In the genomic region with DNA sequence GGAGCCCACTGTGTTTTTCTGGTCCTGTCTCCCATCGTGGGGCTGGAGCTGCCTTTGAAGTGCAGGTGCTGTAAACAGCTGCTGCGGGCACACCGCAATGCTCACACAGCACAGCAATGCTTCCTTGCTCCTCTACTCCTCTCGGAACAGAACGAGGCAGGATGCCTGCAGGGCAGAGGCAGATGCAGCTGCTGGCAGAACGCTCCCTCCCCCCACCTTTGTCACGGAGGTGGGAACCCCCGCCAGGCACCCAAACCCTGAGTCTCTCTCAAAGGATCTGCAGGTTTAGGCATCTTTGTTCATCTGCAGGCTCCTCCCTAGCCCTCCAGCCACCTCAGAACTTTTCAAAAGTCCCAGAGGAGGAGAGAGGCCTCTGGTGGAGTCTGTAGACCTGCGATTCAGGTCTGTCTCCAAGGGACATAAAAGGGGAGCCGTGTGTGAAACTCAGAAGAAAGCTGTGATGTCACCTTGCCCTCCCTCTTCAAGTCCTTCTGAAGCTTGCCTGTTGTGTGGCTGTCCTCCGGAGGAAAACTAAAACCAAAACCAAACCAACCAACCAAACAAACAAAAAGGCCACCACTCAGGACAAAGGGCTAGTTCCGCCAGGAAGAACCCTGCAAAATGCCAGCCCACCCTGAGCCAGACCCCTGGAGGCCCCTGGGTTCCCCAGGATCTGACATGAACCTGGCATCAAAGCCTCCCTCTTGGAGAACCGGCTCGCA, we compare ENCODE assay signal across 9 mouse cellular contexts. TPM values are rescaled to one million over a fixed set of nuclear protein-coding genes. Genes with fewer than 3 reads are reported as not detected.
A peak's percentile ranks its signal among the peaks of the same experiment; 100 is the strongest.
DNase-seq lines count a peak whose midpoint lies in the region; ATAC-seq and TF ChIP-seq lines count a peak whose summit lies in the region.
"Had no signal": no experiment of that assay in that cellular context is flagged by ENCODE, and none has a peak within 500 bp of the region (broad histone marks: within the 10 kb centered on the region; RNA-seq: fewer than 3 reads in every experiment).

A gene (plus strand): TSS at position 292 of the 722 bp plus-strand sequence.

- H3K27me3 ChIP-seq in embryonic facial prominence, embryonic 15.5 days, result no peaks in the 10 kb centered on the region
- H3K27me3 ChIP-seq in limb, embryonic 15.5 days, result no peaks in the 10 kb centered on the region
- no peaks in the 10 kb centered on the region for H3K27me3 ChIP-seq in small intestine, adult 2 months (ENCODE audit: control insufficient read depth, insufficient read depth, low read length)

- H3K9ac ChIP-seq in embryonic facial prominence, embryonic 15.5 days, result no peak within 1 kb of the TSS
- H3K9ac ChIP-seq in limb, embryonic 15.5 days, result no peak within 1 kb of the TSS

- peak within 1 kb of the TSS; percentile 40 for H3K4me2 ChIP-seq in embryonic facial prominence, embryonic 15.5 days (replicated peaks)
- peak within 1 kb of the TSS; percentile 31 for H3K4me2 ChIP-seq in limb, embryonic 15.5 days

- H3K9me3 ChIP-seq in embryonic facial prominence, embryonic 15.5 days (replicated peaks), result no peaks in the 10 kb centered on the region
- H3K9me3 ChIP-seq in limb, embryonic 15.5 days, result no peaks in the 10 kb centered on the region

- peak within 1 kb of the TSS; percentile 71 for H3K27ac ChIP-seq in embryonic facial prominence, embryonic 15.5 days (replicated peaks)
- peak within 1 kb of the TSS; percentile 68 for H3K27ac ChIP-seq in limb, embryonic 15.5 days
- H3K27ac ChIP-seq in small intestine, adult 2 months (ENCODE audit: insufficient read depth, low read depth, low read length), result peak within 1 kb of the TSS; percentile 5

- no peak for TF ChIP-seq POLR2A in small intestine, adult 2 months (IDR thresholded peaks at IDR 0.05; ENCODE audit: low read depth, low read length)

- TF ChIP-seq CTCF in small intestine, adult 2 months (IDR thresholded peaks at IDR 0.05; ENCODE audit: extremely low read depth, insufficient read length, insufficient replicate concordance, low read depth, low read length), result 0 out of 2 replicates have a peak, but pooled peaks have one; percentile 6

- no peaks in the 10 kb centered on the region for H3K36me3 ChIP-seq in embryonic facial prominence, embryonic 15.5 days
- H3K36me3 ChIP-seq in limb, embryonic 15.5 days, result no peaks in the 10 kb centered on the region
- no peaks in the 10 kb centered on the region for H3K36me3 ChIP-seq in small intestine, adult 2 months (ENCODE audit: control insufficient read depth, insufficient read depth, low read length)

- ATAC-seq in embryonic facial prominence, embryonic 15.5 days (ENCODE audit: insufficient number of reproducible peaks, low FRiP score, low TSS enrichment, low read depth), result 0 out of 2 replicates have a peak, but pooled peaks have one; percentile 36
- peak; percentile 50; the same call in 1 of the 2 replicates for ATAC-seq in limb, embryonic 15.5 days (ENCODE audit: insufficient number of reproducible peaks, low FRiP score, low TSS enrichment, low read depth)

- 14% methylated on average over 14 of the region's 14 CpGs for WGBS in embryonic facial prominence, embryonic 15.5 days
- 12% methylated on average over 14 of the region's 14 CpGs for WGBS in limb, embryonic 15.5 days
- WGBS in small intestine, adult 2 months, result 18% methylated on average over 14 of the region's 14 CpGs

- H3K4me1 ChIP-seq in embryonic facial prominence, embryonic 15.5 days, result peaks cover 27% of the 10 kb centered on the region
- peaks cover 17% of the 10 kb centered on the region for H3K4me1 ChIP-seq in limb, embryonic 15.5 days
- H3K4me1 ChIP-seq in small intestine, adult 2 months (ENCODE audit: control insufficient read depth, insufficient read depth, insufficient read length, low read length), result peaks cover 5% of the 10 kb centered on the region; the same call in 1 of the 2 replicates

- peak; percentile 33 for DNase-seq in retina, postnatal 1 day
- DNase-seq in retina, embryonic 14.5 days (ENCODE audit: low spot score), result no peak
- no peak for DNase-seq in right cerebral cortex, adult 18-20 months
- no peak for DNase-seq in urinary bladder, postnatal 14 days (ENCODE audit: low spot score)
- no peak for DNase-seq in layer of hippocampus, postnatal 25 days (ENCODE audit: extremely low spot score in 1 of 2, low spot score in 1 of 2)

- peak within 1 kb of the TSS; percentile 8; the same call in 1 of the 2 replicates for H3K4me3 ChIP-seq in embryonic facial prominence, embryonic 15.5 days (replicated peaks)
- H3K4me3 ChIP-seq in limb, embryonic 15.5 days, result no peak within 1 kb of the TSS
- peak within 1 kb of the TSS; percentile 52 for H3K4me3 ChIP-seq in small intestine, adult 2 months (ENCODE audit: low read depth, low read length)
- H3K4me3 ChIP-seq: erythroblast, embryonic 14.5 days had no signal

RNA-seq across cellular contexts. Expression of the gene that starts here (rescaled TPM):
- polyA plus RNA-seq in embryonic facial prominence, embryonic 15.5 days (2015; fragmentation: Nextera tagmentation; extraction: Ambion mirVana), result 4.3 and 6.5 TPM in 2 replicates
- polyA plus RNA-seq in limb, embryonic 15.5 days (2015; fragmentation: Nextera tagmentation; extraction: Ambion mirVana), result 3.4 and 3.8 TPM in 2 replicates
- 0.05 and 0.25 TPM in 2 replicates for polyA plus RNA-seq in small intestine, adult 2 months (2012; rRNA removed)
- total RNA-seq in layer of hippocampus, postnatal 25 days (2021), result not detected

Comparison
In these comparisons a context has a peak if more than half of its experiments do, and no peak if none do; other contexts are left out.
1. H3K27ac ChIP-seq: peak in every context shown above with its lines; median percentile 71 in embryonic facial prominence, embryonic 15.5 days; 68 in limb, embryonic 15.5 days; 5 in small intestine, adult 2 months.